Mouse (Mus musculus): ENCODE measurements around the gene Gm11985.

Gm11985 gene

DNA sequence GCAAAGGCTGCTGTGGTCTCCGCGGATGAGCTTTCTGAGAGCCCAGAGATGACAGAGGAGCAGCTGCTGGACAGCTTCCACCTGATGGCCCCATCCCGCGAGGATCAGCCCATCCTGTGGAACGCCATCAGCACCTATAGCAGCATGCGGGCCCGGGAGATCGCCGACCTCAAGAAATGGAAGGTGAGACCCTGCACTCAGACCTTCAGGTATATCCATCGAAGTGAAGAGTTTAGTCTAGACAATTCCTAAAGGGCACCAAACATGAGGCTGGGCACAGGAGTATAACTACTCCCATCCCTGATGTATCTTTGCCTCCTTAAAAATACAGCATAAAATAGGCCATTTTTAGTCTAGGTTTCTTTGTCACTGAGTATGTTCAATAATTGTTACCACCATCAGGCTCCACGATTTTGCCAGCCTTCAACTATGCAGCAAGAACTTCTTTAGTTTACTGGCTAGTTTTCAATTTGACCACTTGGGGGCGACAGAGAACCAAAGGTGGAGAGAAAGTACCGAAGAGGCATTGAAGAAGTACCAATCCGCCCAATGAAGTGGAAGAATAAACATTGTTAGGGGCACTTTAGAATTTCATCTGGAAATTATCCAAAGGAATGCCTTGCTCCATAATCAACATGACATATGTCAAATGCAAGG, 11.5 kb upstream of the Gm11985 start:
- peak; percentile 73 for DNase-seq

DNA sequence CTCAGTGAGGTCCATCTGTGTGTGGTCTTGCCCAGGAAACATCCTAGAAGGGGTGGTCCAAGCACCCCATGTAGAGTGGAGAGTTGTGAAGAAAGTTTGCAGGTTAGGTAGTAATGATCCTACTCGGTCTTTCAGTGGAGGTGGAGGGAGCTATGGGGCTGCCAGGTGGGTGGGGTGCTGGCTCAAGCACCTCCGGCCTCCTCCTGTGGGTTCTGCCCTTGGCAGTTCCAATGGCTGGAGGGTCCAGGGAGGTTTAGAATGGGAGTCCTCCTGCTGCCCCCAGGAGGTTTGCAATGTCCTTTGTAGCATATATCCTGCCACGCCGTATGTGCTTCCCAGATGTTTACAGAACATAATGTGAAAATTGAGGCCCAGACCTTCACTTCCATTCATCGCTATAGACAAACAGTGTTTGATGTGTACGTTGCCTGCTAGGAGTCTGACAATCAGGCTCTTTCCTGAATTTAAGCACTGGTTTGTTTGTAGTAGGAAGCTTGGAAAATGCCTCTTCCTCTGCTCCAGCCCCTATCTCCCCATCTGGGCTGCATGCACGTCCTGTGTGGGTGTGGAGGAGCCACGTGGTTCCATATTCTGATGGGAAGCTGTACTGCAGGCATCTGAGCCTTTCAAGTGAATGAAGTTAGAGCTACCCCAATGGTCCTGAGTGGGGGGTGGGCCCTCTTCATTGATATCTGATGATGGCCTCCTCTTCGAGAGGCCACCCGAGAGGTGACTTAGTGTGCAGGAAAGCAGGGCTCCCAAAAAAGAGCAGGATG, 10.3 kb upstream of the Gm11985 start:
- DNase-seq: no peak

DNA sequence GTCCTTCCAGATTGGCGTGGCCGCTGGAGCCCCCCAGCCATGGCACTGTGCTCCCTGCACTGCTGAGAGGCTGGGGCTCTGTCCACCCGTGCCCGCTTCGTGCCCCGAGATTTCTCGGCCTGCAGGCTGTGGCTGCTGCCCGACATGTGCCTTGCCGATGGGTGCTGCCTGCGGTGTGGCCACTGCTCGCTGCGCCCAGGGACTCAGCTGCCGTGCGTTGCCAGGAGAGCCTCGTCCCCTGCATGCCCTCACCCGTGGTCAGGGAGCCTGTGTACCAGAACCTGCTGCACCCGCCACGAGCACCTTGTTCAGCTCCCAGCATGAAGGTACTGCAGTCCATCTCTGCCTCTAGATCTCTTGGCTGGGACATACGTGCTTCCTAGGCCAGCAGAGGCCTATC, 9.6 kb upstream of the Gm11985 start:
- DNase-seq: no peak

- DNase-seq: no peak
Measured at GRCm38 (mm10) chr11:7197491-7197941, 9.1 kb upstream of the Gm11985 start, which contains the start of gene Igfbp1. Gene Igfbp1 (plus strand): TSS chr11:7197782.

GRCm38 (mm10) chr11:7195312-7195685, 6.9 kb upstream of the Gm11985 start:
- no peak for DNase-seq

- no peak for DNase-seq
Measured at GRCm38 (mm10) chr11:7194432-7195311, 6.3 kb upstream of the Gm11985 start.

- DNase-seq: no peak
Measured at GRCm38 (mm10) chr11:7193134-7193533, 4.8 kb upstream of the Gm11985 start.

DNA sequence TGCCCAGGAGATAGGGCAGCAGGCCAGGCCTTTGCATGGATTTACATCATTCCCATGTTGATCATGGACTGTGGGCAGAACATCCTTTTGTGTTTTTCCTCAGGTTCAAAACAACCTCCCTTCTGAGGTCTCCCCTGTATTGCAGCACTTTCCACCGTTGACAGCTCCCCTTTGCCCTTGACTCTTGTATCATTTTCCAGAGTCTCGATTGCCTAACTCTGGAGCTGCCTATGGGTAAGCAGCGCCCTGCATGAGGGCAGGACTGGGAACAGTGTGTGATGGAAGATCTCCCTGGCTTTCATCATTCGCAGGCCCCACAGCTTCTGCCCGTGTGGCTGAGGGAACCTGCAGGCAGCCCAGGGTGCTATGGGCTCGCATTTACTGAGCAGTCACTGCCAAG, 4.3 kb upstream of the Gm11985 start:
- no peak for DNase-seq

DNA sequence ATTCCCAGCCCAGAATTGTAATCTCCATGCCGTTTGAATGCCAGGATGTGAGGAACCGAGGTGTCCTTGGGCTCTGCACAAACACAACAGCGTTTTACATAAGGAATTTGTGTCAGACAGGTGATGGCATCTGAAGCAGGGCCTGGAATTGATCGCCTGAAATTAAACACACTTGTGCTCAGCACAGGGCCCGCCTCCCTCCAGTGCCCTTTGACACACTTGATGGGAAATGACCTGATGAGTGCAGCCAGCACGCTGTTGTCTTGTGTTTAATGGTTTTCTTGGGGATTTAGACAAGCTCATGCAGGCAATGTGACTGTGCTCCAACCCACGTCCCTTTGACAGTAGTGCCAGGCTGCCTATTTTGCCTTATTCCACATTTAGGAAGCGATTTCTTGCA, 897 bp downstream of the Gm11985 start:
- DNase-seq: no peak

GRCm38 (mm10) chr11:7184420-7184819, 3.9 kb downstream of the Gm11985 start:
- no peak for DNase-seq

GRCm38 (mm10) chr11:7182409-7183042, 5.8 kb downstream of the Gm11985 start:
- DNase-seq: no peak

DNA sequence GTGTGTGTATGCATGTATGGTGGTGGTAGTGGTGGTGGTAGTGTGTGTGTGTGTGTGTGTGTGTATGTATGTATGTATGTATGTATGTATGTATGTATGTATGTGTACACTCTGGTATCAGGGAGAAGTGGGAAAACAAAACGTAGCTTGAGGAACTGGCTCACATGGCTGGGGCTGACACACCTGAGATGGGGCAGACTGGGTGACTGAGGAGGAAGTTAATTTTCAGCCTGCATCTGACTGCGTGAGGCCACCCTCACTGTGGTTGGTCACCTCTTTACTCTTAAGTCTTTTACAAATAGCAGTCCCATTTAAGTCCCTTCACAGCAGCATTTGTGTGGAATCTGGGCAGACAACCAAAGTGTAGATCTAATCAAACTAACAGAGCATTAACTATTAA, 9.1 kb downstream of the Gm11985 start:
- no peak for DNase-seq

DNA sequence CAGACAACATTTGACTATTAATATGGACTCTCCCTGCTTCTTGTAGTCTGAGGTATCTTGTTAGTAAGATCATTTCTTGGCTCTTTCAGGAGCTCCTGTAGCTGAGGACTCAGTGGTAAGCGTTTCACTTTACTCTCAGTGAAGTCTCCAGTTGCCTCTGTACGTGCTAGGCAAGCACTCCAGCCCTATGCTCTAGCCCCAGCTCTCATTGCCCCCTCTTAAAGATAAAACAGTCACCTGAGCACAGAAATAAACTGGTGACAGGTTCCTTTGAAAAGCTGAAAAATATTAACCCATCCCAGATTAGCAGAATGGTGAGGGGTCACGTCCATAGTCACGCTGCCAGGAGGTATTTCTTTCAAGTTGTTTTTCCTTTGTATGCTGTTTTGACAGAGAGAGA, 9.6 kb downstream of the Gm11985 start:
- DNase-seq: no peak

GRCm38 (mm10) chr11:7173664-7174063, 14.7 kb downstream of the Gm11985 start:
- DNase-seq: peak; percentile 47

- no peak for DNase-seq
Measured at GRCm38 (mm10) chr11:7169645-7170044, 18.7 kb downstream of the Gm11985 start.

- no peak for DNase-seq
Measured at GRCm38 (mm10) chr11:7164416-7164815, 24.0 kb downstream of the Gm11985 start.

- DNase-seq: peak; percentile 32
Measured at GRCm38 (mm10) chr11:7161502-7162174, 26.7 kb downstream of the Gm11985 start.

DNA sequence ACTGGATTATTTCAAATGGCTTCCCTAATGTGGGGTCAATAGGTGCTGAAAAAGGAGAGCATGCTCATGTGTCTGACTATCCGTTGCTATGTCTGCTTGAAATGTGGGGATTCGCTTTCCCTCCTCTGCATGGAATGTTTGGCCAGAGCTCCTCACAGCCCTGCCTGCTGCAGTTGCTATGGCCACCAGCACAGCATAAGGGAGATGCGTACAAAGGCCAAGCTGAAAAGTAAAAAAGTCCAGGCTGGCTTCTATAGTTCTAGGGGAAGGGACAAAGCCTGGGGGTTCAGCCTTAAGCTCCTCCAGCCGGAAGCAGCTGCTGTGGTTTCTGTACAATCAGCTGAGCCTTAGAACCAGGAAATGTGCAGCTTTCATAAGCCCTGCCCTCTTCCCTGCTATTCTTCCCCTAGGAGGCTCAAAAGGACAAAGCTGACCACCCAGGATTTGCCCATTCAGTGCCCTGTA, 27.7 kb downstream of the Gm11985 start:
- no peak for DNase-seq

GRCm38 (mm10) chr11:7160146-7160545, 28.2 kb downstream of the Gm11985 start:
- no peak for DNase-seq

- DNase-seq: no peak
Measured at GRCm38 (mm10) chr11:7158196-7158595, 30.2 kb downstream of the Gm11985 start.

- no peak for DNase-seq
Measured at GRCm38 (mm10) chr11:7156427-7156826, 31.9 kb downstream of the Gm11985 start.

GRCm38 (mm10) chr11:7153081-7153480, 35.3 kb downstream of the Gm11985 start:
- no peak for DNase-seq

Data from lung, postnatal 14 days (tissue).